Mouse (Mus musculus) intestine, postnatal 0 days (tissue): Measurements from ENCODE around the gene Opn1sw. TPM values are rescaled to one million over a fixed set of nuclear protein-coding genes. Genes with fewer than 3 reads are reported as not detected.

Source experiments
- ATAC-seq: fragments of 200-750 bp; cut with Nextera tagmentation; 2 replicates; pipeline ENCODE4 v1.8.0; 2017; ENCODE audit warnings: mild to moderate bottlenecking, moderate TSS enrichment, moderate library complexity
- H3K27ac ChIP-seq: fragments of 300-500 bp; sonication (generic); 2 replicates; pipeline ENCODE4 v1.5.1; 2014; ENCODE audit warnings: mild to moderate bottlenecking, low read depth, low read length, moderate library complexity
- H3K27me3 ChIP-seq: fragments of 300-500 bp; sonication (generic); replicated peaks from 2 replicates; pipeline ENCODE4 v1.6.1; 2014; ENCODE audit warnings: low read length, mixed read lengths; ENCODE audit not compliant: control insufficient read depth, insufficient read depth
- H3K36me3 ChIP-seq: fragments of 300-500 bp; sonication (generic); 2 replicates; pipeline ENCODE4 v1.6.1; 2014; ENCODE audit warnings: mild to moderate bottlenecking, moderate library complexity; ENCODE audit not compliant: control insufficient read depth, insufficient read depth
- H3K4me1 ChIP-seq: fragments of 300-500 bp; sonication (generic); replicated peaks from 2 replicates; pipeline ENCODE4 v1.6.1; 2014; ENCODE audit warnings: antibody characterized with exemption, low read length, mixed read lengths; ENCODE audit not compliant: control insufficient read depth, insufficient read depth
- H3K4me2 ChIP-seq: fragments of 300-500 bp; sonication (generic); replicated peaks from 2 replicates; pipeline ENCODE4 v1.6.1; 2014; ENCODE audit warnings: low read depth, mild to moderate bottlenecking, moderate library complexity
- H3K4me3 ChIP-seq: fragments of 300-500 bp; sonication (generic); 2 replicates; pipeline ENCODE4 v1.5.1; 2014; ENCODE audit warnings: low read depth, low read length
- H3K9ac ChIP-seq: fragments of 300-500 bp; sonication (generic); 2 replicates; pipeline ENCODE4 v1.6.1; 2014; ENCODE audit warnings: mild to moderate bottlenecking, low read depth, low read length
- H3K9me3 ChIP-seq: fragments of 300-500 bp; sonication (generic); 2 replicates; pipeline ENCODE4 v1.6.1; 2016; ENCODE audit warnings: mixed run types; ENCODE audit not compliant: control insufficient read depth
- CTCF ChIP-seq: sonication (generic); IDR thresholded peaks from 2 replicates; pipeline ENCODE4 v1.5.1; 2016; ENCODE audit warnings: low read depth, mild to moderate bottlenecking, control low read depth, antibody characterized with exemption, moderate library complexity
- WGBS: fragments of 180-500 bp; shearing (Covaris S2); extraction: QIAGEN DNeasy Blood & Tissue Kit; methylation state at CpG from one replicate; pipeline ENCODE4 v1.1.7; 2014; 5-methylcytosine and 5-hydroxymethylcytosine counted together
- polyA plus RNA-seq: library from polyadenylated mRNA; unstranded; fragments of >200 nt; fragmentation: Nextera tagmentation; extraction: Ambion mirVana; gene quantifications from 2 replicates; pipeline ENCODE4 v1.2.1, GENCODE M21; 2015

The Opn1sw gene
- polyA plus RNA-seq, 1 experiment from 2014 or later = 0.13 TPM

DNA sequence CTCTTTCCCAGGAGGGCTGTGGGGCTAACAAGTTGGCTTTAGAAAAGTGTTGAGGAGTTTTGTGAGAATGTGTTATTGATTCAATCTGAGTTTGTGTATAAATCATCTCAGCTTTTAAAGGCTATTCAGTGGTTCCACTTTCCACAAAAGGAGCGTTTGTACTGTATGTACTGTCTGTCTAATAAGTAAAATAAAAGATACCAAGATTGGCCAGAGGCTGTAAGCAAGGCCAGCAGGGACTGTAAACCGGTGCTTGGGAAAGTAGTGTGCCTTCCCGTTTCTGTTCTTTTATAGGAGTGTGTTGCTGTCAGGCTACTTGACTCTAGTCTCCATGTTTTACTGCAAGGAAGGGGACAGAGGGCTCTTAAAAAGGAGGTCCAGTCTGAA, 25.1 kb downstream of the Opn1sw start:
- Histone ChIP-seq H3K4me1 (no peaks in the 10 kb centered on the region), H3K9me3 (no peaks in the 10 kb centered on the region), H3K4me3 (no peak overlapping the region), H3K27ac (0 out of 2 replicates have a peak overlapping the region, but pooled peaks have one; percentile 21), H3K27me3 (no peaks in the 10 kb centered on the region), H3K9ac (no peak overlapping the region), H3K36me3 (peaks cover 39% of the 10 kb centered on the region), H3K4me2 (no peak overlapping the region)
- 78% methylated on average over 3 of the region's 3 CpGs for WGBS
- TF ChIP-seq CTCF = no peak
- ATAC-seq = no peak

DNA sequence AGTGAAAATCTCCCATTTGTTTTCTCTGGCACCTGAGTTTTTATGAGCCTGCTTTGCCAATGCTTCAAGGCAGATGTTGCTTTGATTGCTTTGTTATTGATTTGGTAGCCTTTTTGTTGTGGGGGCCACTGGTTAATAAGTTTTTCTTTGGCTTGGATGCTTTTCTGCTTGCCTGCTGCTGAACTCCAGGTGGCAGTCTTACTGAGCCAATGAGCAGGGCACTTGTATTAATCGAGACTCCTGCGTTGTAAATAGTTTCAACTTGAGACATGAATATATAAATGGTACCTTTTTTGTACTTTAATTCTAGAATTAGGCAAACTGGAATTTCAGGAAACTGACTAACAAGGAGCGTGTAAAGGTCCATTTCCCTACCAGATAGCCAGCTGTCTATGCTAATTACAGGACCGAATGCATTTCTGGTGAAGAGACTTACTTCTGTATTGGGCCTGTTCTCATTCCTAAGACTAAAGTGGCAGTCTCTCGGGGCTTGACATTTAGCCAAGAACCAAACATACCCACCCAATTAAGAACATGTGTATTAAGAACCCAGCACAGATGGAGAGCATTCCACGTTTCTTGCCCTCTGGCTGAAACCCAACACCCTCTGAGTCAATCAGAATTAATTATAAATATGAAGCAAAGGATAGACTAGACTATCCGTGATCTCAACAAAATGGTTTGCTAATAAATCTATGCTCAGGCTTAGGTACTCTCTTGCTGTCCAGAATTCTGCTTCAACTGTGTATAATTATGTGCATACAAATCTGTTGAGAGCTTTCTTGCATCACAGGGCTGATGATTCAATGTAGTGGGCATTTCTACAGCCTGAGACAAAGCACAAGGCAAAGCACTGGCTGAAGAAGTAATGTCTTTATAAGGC, 25.8 kb downstream of the Opn1sw start:
- H3K9ac ChIP-seq = no peak overlapping the region
- TF ChIP-seq CTCF = peak; percentile 59
- no peaks in the 10 kb centered on the region for H3K27me3 ChIP-seq
- no peak overlapping the region for H3K4me2 ChIP-seq
- 65% methylated on average over 7 of the region's 7 CpGs for WGBS
- H3K27ac ChIP-seq = peak overlapping the region; percentile 21; the same call in 1 of the 2 replicates
- ATAC-seq = no peak
- H3K4me1 ChIP-seq = no peaks in the 10 kb centered on the region
- H3K36me3 ChIP-seq = peaks cover 39% of the 10 kb centered on the region
- H3K4me3 ChIP-seq = no peak overlapping the region
- H3K9me3 ChIP-seq = no peaks in the 10 kb centered on the region

DNA sequence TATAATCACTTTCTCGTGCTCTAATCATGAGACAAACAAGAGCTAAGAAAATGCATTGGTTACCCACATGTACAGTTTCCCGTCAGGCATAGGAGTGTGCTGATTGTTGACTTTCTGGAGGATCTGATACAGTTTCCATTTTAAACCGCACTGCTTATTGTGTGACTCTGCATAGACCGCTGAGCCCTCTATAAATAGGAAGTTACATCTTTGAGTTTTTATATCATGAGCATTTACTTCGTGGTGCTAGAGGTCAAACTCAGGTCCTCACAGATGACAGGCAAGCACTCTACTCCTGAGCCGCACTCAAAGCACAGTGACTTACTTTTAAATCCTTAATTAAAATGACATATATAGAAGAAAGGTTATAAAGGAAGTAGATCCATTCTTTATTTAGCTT, 28.1 kb downstream of the Opn1sw start:
- Histone ChIP-seq H3K9me3 (no peaks in the 10 kb centered on the region), H3K9ac (no peak overlapping the region), H3K36me3 (peaks cover 26% of the 10 kb centered on the region), H3K4me2 (no peak overlapping the region), H3K4me3 (no peak overlapping the region), H3K4me1 (no peaks in the 10 kb centered on the region), H3K27ac (no peak overlapping the region), H3K27me3 (no peaks in the 10 kb centered on the region)
- no peak for TF ChIP-seq CTCF
- ATAC-seq = no peak
- 80% methylated on average over 6 of the region's 6 CpGs for WGBS

DNA sequence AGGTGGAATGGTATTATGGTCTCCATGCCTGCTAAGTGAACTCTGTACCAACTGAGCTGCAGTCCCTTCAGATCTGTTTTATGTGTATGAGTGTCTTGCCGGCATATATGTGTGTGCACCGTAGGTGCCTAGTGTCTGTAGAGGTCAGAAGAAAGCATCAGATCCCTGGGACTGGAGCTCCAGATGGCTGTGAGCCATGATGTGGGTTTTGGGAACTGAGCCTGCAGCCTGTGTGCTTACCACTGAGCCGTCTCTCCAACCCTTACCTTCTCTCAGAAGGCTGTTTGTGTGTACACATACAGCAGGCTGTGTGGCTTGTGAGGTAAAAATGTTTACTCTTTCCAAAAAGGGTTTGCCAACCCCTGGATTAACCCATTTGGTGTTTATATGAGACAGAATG, 28.9 kb downstream of the Opn1sw start:
- no peak for ATAC-seq
- TF ChIP-seq CTCF = no peak
- Histone ChIP-seq H3K4me2 (no peak overlapping the region), H3K9me3 (no peaks in the 10 kb centered on the region), H3K4me3 (no peak overlapping the region), H3K4me1 (no peaks in the 10 kb centered on the region), H3K27me3 (no peaks in the 10 kb centered on the region), H3K36me3 (peaks cover 26% of the 10 kb centered on the region), H3K27ac (no peak overlapping the region; the same call in 1 of the 2 replicates), H3K9ac (no peak overlapping the region)
- WGBS = 89% methylated on average over 3 of the region's 3 CpGs

DNA sequence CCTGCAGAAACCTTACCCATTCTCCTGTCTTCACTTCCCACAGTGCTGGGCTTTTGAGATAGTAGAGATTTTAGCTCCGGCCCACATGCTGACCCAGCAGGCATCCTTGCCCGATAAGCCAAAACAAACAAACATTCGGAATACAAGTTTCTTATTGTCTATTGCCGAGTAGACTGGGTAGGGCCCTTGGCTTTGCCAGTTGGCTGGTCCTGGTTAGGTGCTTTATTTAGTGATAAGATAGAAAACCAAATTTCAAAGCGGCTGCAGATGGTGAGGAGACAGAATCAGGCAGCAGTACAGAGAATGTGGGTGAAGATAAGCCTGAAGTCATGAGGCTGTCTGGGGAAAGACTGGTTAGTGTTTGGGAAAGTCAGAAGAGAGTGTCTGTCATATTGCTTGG, 35.5 kb downstream of the Opn1sw start:
- Histone ChIP-seq H3K9ac (no peak overlapping the region), H3K36me3 (peaks cover 9% of the 10 kb centered on the region; the same call in 1 of the 2 replicates), H3K4me1 (no peaks in the 10 kb centered on the region), H3K27ac (no peak overlapping the region), H3K27me3 (no peaks in the 10 kb centered on the region), H3K4me3 (no peak overlapping the region), H3K4me2 (no peak overlapping the region), H3K9me3 (no peaks in the 10 kb centered on the region)
- ATAC-seq = no peak
- 44% methylated on average over 5 of the region's 5 CpGs for WGBS
- TF ChIP-seq CTCF = no peak

DNA sequence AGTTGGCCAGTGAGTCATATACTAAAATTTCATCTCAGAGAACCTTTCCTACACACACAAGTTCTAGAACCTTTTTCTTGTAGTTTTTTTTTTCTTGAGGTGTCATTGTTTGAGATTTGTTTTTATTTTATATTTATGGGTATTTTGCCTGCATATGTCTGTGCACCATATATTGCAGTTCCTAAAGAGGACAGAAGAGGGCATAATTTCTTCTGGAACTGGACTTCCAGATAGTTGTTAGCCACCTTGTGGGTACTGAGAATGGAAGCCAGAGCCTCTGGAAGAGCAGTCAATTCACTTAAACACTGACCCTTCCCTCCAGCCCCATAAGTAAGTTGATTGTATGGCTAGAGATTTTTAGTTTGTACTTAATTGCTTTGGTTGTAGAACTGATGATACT, 36.7 kb downstream of the Opn1sw start:
- ATAC-seq = no peak
- peak; percentile 53 for TF ChIP-seq CTCF

More for the DNA sequence above, 36.7 kb downstream of the Opn1sw start:
- Histone ChIP-seq H3K4me2 (no peak overlapping the region), H3K9ac (no peak overlapping the region), H3K4me1 (no peaks in the 10 kb centered on the region), H3K27me3 (no peaks in the 10 kb centered on the region), H3K36me3 (no peaks in the 10 kb centered on the region), H3K4me3 (no peak overlapping the region), H3K9me3 (no peaks in the 10 kb centered on the region), H3K27ac (no peak overlapping the region)
